Mouse (Mus musculus) lung, postnatal 25 days (tissue): ENCODE measurements at regions not wholly inside any gene's neighbourhood (a gene's known extent, or its start where the extent isn't known, plus 50 kb on each side); places are given as distances from the start of the nearest gene placed in this dataset.

ENCODE experiments used
- DNase-seq: peaks from one replicate; pipeline ENCODE4 v3.0.0; 2022; ENCODE audit warnings: low spot score

- DNase-seq = no peak
Observed at GRCm38 (mm10) chr14:78438064-78438677, 98.4 kb downstream of the Akap11 start.

GRCm38 (mm10) chr14:78436586-78436985 is 100.0 kb downstream of the Akap11 start:
- no peak for DNase-seq

- no peak for DNase-seq
Observed at GRCm38 (mm10) chr14:78435982-78436381, 100.6 kb downstream of the Akap11 start.

- DNase-seq = no peak
Observed at GRCm38 (mm10) chr14:78435561-78435960, 101.0 kb downstream of the Akap11 start.

GRCm38 (mm10) chr14:78434753-78435152 is 101.9 kb downstream of the Akap11 start:
- no peak for DNase-seq

GRCm38 (mm10) chr14:78434126-78434525 is 102.5 kb downstream of the Akap11 start:
- DNase-seq = no peak

GRCm38 (mm10) chr14:78432471-78432870 is 104.1 kb downstream of the Akap11 start:
- DNase-seq = no peak

GRCm38 (mm10) chr14:78431931-78432330 is 104.7 kb downstream of the Akap11 start:
- DNase-seq = no peak

GRCm38 (mm10) chr14:78431406-78431805 is 105.2 kb downstream of the Akap11 start:
- DNase-seq = no peak

- no peak for DNase-seq
Observed at GRCm38 (mm10) chr14:78428233-78429019, 108.2 kb downstream of the Akap11 start.

GRCm38 (mm10) chr14:78427062-78427461 is 109.5 kb downstream of the Akap11 start:
- DNase-seq = no peak

GRCm38 (mm10) chr14:78422601-78423000 is 114.0 kb downstream of the Akap11 start:
- no peak for DNase-seq

GRCm38 (mm10) chr14:78420966-78421365 is 113.1 kb upstream of the Tnfsf11 start:
- DNase-seq = no peak

GRCm38 (mm10) chr14:78420176-78420575 is 112.3 kb upstream of the Tnfsf11 start:
- DNase-seq = no peak

GRCm38 (mm10) chr14:78405568-78405967 is 97.7 kb upstream of the Tnfsf11 start:
- DNase-seq = no peak

- DNase-seq = no peak
Observed at GRCm38 (mm10) chr14:78397914-78398313, 90.1 kb upstream of the Tnfsf11 start.

- no peak for DNase-seq
Observed at GRCm38 (mm10) chr14:78395631-78396030, 87.8 kb upstream of the Tnfsf11 start.

- no peak for DNase-seq
Observed at GRCm38 (mm10) chr14:78387011-78387410, 79.2 kb upstream of the Tnfsf11 start.

- DNase-seq = no peak
Observed at GRCm38 (mm10) chr14:78384370-78384769, 76.5 kb upstream of the Tnfsf11 start.

GRCm38 (mm10) chr14:78383256-78383709 is 75.4 kb upstream of the Tnfsf11 start:
- DNase-seq = peak; percentile 75

- DNase-seq = no peak
Observed at GRCm38 (mm10) chr14:78380011-78380410, 72.2 kb upstream of the Tnfsf11 start.

- DNase-seq = no peak
Observed at GRCm38 (mm10) chr14:78376591-78376990, 68.7 kb upstream of the Tnfsf11 start.

GRCm38 (mm10) chr14:78375746-78376495 is 68.1 kb upstream of the Tnfsf11 start:
- no peak for DNase-seq
